Mouse (Mus musculus): ENCODE data around the gene Bpifb4.

The Bpifb4 gene

DNA sequence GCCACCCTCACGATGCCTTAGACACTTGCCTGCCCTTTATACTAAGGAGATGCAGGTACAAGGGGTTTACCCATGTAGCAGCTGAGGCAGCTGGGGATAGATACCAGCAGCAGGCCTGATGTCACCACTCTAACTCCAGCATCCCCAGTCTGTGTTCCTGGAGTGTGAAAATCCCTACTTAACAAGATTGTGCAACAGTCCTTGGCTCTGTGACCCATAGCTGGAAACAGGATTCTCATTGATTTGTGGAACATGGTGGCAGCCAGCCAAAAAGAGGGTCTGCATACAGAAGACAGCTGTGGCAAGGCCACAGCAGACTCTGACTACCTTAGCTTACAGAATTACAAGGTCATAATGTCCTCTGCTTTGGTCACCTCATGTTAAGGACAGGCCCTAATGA is 67.1 kb downstream of the Bpifb4 start:
- in situ Hi-C loops (cut with MboI) = no loop called here

DNA sequence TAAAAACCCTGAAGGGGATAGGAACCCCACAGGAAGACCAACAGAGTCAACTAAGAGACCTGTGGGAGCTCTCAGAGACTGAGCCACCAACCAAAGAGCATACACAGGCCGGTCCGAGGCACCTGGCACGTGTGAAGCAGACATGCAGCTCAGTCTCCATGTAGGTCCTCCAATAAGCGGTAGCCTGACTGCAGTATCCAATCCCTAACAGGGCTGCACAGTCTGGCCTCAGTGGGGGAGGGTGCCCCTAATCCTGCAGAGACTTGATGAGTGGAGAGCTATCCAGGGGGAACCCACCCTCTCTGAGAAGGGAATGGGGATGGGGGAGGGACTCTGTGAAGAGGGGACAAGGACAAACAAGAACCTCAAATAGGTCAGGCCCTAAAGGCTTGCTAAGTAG is 67.7 kb downstream of the Bpifb4 start:
- in situ Hi-C loops (cut with MboI) = no loop called here

DNA sequence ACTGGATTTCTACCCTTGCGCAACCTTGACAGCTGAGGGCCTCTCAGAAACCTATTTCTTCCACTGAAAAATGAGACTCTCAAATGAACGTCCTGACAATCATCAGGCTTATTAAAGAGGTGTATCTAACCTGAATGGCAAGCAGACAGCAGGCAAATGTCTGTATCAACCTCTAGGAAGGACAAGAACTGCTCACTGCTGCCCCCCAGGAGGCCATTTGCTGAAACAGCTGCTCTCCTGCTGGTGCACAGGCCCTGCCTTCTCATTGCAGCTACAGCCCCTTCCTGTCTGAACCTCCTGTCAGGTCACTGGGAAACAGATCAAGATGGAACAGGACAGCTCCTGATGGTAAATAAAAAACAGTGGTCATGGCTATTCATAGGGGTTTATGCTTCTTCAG is 68.3 kb downstream of the Bpifb4 start:
- in situ Hi-C loops (cut with MboI) = no loop called here

DNA sequence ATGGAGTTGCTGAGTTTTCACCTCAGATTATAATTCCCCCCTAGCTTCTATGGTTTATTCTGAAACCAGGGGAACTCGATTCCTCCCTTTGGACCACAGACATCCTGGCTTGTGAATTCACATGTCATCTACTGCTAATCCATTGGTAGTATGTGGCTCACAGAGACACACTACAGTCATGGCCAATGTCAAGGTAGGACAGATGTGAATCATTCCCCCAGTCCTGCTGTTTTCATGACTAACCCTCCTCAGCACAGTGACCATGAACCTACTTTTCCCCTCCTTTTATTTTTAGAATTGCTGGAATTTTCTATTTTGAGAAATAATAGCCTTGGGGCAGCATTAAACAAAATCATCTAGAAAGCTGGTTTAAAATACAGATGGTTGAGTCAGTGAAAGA is 69.4 kb downstream of the Bpifb4 start:
- in situ Hi-C loops (cut with MboI) = no loop called here

DNA sequence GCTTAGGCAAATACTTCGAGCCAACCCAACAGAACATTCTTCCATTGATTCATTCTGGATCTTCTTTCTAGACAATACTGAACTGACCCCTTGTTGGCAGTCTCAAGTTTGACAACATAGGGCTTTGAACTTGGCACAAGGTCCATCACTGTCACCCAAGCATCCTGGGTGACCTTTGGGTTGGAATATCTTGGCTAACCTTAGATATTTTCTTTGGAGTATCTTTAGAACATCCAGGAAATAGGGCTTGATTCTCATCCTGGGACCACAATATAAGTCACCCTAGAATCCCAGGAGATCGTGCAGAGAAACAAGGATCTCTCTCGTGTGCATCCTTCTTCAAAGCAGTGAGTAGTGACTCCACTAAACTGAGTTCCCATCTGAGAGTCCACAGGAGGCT is 70.0 kb downstream of the Bpifb4 start, which contains the start of gene Bpifa2:
Bpifa2 (plus strand) TSS at position 301 of the 400 bp plus-strand sequence.
- in situ Hi-C loops (cut with MboI) = no loop called here
